ENCODE assay signal across 14 mouse cellular contexts in the genomic region with DNA sequence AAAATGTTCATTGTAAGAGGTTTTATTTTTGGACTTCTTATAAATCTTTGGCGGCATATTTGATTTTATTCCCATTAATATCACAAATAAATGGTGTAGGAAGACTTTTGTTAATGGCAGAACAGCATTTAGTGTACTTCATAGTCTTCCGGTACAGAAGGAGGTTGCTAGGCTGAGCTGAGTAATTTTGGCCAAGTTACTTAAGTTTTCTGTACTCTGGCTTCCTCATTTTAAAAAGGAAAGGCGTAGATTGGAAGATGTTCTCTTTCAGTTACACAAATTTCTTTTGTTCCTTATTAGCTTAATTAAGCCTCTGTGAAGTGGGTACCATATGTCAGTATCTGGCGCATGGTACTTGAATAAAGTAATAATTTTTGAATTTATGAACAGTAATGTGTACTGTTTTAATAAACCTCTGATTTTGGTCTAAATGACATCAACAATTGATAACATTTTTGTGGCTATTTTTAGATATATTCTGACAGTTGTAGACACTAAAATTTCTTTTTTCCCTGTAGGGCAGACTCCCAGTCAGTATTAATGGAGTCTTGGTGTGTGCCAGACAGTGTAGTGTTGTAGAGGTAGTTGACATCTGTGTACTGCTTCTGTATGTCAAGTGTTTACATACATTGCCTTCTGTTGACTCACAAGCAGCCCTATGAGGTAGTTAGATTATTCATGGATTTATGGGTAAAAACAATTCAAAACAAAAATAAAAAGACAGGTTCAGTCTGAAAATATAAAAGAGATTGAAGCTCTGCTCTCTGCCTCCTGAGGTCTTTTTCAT.
"Had no signal": no experiment of that assay in that cellular context is flagged by ENCODE, and none has a peak within 500 bp of the region (broad histone marks: within the 10 kb centered on the region; RNA-seq: fewer than 3 reads in every experiment).

No protein-coding gene starts in this region.

- ATAC-seq: intestine, embryonic 15.5 days; lung, postnatal 0 days; midbrain, embryonic 16.5 days had no signal

- H3K27ac ChIP-seq: intestine, embryonic 15.5 days; liver, embryonic 14.5 days; midbrain, embryonic 12.5 days; neural tube, embryonic 13.5 days had no signal

- H3K4me2 ChIP-seq: intestine, embryonic 15.5 days; midbrain, embryonic 12.5 days; neural tube, embryonic 13.5 days had no signal

- H3K4me1 ChIP-seq: intestine, embryonic 15.5 days; midbrain, embryonic 12.5 days; neural tube, embryonic 13.5 days had no signal

- H3K9me3 ChIP-seq: intestine, embryonic 15.5 days; midbrain, embryonic 12.5 days; neural tube, embryonic 13.5 days had no signal

- DNase-seq: kidney, adult 18-20 months; kidney, postnatal 10 days; kidney, postnatal 4 days; left cerebral cortex, postnatal 4 days; lung, adult 2 months; lung, postnatal 4 days; right cerebral cortex, postnatal 14 days; thymus, postnatal 36 days had no signal

- H3K27me3 ChIP-seq: intestine, embryonic 15.5 days; midbrain, embryonic 12.5 days; neural tube, embryonic 13.5 days had no signal

- H3K36me3 ChIP-seq: intestine, embryonic 15.5 days had no signal

- H3K4me3 ChIP-seq: intestine, embryonic 15.5 days; midbrain, embryonic 12.5 days; neural tube, embryonic 13.5 days had no signal

- H3K9ac ChIP-seq: intestine, embryonic 15.5 days; liver, embryonic 14.5 days; midbrain, embryonic 12.5 days; neural tube, embryonic 13.5 days had no signal
